Mouse (Mus musculus): Measurements from ENCODE around the gene Cpeb2. TPM values are rescaled to one million over a fixed set of nuclear protein-coding genes. Genes with fewer than 3 reads are reported as not detected.

Gene Cpeb2
- polyA plus RNA-seq, 1 experiment from 2014 or later: 6.1 TPM

DNA sequence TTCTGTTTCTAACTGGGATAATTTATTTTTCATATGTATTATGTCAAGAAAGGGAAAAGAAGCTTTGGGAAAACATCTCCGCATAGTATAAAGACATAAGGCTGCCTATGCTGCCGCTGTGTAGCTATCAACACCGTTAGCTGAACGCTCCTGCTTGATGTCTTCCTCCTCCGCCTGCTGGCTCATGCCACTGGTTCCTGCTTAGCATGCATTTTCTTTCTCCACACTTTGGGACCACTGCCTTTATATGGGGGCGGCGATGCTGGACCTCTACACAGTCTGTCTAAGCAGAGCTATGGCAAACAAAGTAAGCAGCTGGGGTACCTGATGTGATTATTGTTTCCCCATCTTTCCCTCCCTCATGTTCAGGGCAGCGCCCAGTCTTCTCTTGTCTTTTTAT is 13.3 kb downstream of the Cpeb2 start:
- no peaks in the 10 kb centered on the region for H3K9me3 ChIP-seq
- 90% methylated on average over 8 of the region's 8 CpGs for WGBS
- no peak overlapping the region for H3K9ac ChIP-seq
- no peaks in the 10 kb centered on the region for H3K27me3 ChIP-seq
- no peak overlapping the region for H3K27ac ChIP-seq
- ATAC-seq (ENCODE audit: low FRiP score): no peak
- H3K4me3 ChIP-seq (replicated peaks): no peak overlapping the region
- 0 out of 2 replicates have a peak, but pooled peaks cover 3% of the 10 kb centered on the region for H3K36me3 ChIP-seq (replicated peaks)
- no peaks in the 10 kb centered on the region for H3K4me1 ChIP-seq
- no peak overlapping the region for H3K4me2 ChIP-seq

DNA sequence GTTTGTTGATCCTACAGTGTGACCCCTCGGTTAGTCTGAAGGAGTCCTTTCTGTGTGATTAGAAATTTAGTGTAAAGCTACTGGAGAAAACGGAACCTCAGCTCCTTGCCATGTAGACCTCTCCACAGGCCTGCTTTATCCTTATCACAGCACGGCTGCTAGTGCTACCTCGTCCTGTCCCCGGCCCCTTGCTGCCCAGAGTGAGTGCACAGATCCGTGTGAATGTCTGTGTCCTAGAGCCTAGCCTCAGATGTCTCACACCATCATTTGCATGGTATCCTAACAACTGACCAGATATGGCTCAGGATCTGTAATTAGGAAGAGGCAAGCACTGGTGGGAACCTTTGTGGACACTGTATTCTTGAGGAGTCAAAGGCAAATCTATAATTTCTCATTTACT is 14.0 kb downstream of the Cpeb2 start:
- H3K4me3 ChIP-seq (replicated peaks): no peak overlapping the region
- 0 out of 2 replicates have a peak, but pooled peaks cover 3% of the 10 kb centered on the region for H3K36me3 ChIP-seq (replicated peaks)
- 82% methylated on average over 6 of the region's 6 CpGs for WGBS
- ATAC-seq (ENCODE audit: low FRiP score): no peak
- H3K4me2 ChIP-seq: no peak overlapping the region
- H3K9me3 ChIP-seq: no peaks in the 10 kb centered on the region
- no peak overlapping the region for H3K9ac ChIP-seq
- no peaks in the 10 kb centered on the region for H3K4me1 ChIP-seq
- H3K27ac ChIP-seq: no peak overlapping the region
- H3K27me3 ChIP-seq: no peaks in the 10 kb centered on the region

DNA sequence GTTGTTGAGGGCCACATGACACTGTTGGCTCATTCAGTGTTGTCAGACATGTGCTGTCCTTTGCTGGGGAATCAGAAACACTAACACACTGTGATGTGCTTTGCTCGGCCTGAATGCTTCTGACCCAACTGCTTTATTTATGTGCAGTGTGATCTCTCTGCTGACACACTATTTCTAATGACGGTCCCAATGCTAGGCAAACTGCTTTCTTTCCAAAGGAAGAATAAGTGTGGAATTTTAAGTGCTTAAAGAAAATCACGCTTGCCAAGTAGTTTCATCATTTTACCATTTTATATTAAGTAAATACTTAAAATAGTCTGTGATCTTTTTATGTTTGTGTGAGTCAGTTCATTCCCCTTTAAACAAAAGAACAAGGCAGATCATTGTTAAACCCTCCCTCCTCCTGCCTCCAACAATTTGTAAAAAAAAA is 15.0 kb downstream of the Cpeb2 start:
- Histone ChIP-seq H3K4me1 (no peaks in the 10 kb centered on the region), H3K27ac (no peak overlapping the region), H3K9me3 (no peaks in the 10 kb centered on the region), H3K36me3 (replicated peaks) (0 out of 2 replicates have a peak, but pooled peaks cover 3% of the 10 kb centered on the region), H3K4me3 (replicated peaks) (no peak overlapping the region), H3K4me2 (no peak overlapping the region), H3K9ac (no peak overlapping the region), H3K27me3 (no peaks in the 10 kb centered on the region)
- ATAC-seq (ENCODE audit: low FRiP score): no peak
- WGBS: 43% methylated on average over 3 of the region's 3 CpGs

DNA sequence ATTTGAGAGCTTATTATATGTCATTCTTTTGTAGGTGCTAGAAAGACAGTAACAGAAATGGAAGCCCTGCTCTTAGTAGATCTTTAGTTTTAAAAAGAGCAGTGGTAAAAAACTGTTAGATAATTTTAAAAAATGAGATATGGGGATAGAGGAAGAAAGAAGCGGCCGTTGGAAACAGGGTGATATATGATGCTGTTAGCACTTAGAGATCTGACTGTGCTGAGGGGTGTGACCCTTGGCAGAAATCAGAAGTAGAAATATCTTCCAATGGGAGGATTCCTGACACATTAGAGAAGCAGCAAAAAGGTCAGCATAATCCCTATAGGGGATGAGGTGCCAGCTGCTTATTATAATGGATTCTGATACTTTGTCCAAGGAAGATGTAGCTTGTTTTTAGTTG is 24.5 kb downstream of the Cpeb2 start:
- Histone ChIP-seq H3K36me3 (replicated peaks) (no peaks in the 10 kb centered on the region), H3K27ac (no peak overlapping the region), H3K9me3 (no peaks in the 10 kb centered on the region), H3K4me2 (no peak overlapping the region), H3K9ac (no peak overlapping the region), H3K4me3 (replicated peaks) (no peak overlapping the region), H3K27me3 (no peaks in the 10 kb centered on the region), H3K4me1 (no peaks in the 10 kb centered on the region)
- WGBS: 90% methylated on average over 2 of the region's 2 CpGs
- no peak for ATAC-seq (ENCODE audit: low FRiP score)

DNA sequence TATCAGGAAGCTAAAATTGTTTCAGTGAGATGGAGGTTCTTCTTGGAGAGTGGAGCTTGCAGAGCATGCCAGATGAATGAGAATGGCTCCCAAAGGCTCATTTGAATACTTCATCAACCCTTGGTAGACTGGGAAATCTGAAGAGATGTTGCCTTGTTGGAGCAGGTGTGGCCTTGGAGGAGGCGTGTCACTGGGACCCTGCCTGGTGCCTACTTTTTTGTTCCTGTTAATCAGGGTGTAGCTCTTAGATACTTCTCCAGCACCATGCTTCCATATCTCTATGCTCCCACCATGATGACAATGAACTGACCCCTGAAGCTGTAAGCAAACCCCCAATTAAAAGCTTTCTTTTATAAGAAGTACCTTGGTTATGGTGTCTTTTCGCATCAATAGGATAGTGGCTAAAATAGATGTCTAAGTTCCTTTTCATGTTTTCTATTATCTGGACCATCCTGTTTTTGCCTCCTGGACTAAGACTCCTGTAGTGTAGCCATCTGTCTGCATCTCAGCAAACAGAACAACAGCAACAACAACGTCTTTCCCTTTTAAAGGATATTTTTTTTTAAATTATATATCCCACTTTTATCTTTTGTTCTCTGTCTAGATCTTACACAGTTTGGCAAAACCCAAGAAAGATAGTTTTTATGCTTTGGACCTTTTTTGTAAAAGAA is 25.6 kb downstream of the Cpeb2 start:
- no peaks in the 10 kb centered on the region for H3K4me1 ChIP-seq
- no peak overlapping the region for H3K27ac ChIP-seq
- no peak overlapping the region for H3K4me2 ChIP-seq
- H3K9me3 ChIP-seq: no peaks in the 10 kb centered on the region
- H3K4me3 ChIP-seq (replicated peaks): no peak overlapping the region
- H3K36me3 ChIP-seq (replicated peaks): no peaks in the 10 kb centered on the region
- no peak for ATAC-seq (ENCODE audit: low FRiP score)
- WGBS: 93% methylated on average over 3 of the region's 3 CpGs
- no peak overlapping the region for H3K9ac ChIP-seq
- no peaks in the 10 kb centered on the region for H3K27me3 ChIP-seq

DNA sequence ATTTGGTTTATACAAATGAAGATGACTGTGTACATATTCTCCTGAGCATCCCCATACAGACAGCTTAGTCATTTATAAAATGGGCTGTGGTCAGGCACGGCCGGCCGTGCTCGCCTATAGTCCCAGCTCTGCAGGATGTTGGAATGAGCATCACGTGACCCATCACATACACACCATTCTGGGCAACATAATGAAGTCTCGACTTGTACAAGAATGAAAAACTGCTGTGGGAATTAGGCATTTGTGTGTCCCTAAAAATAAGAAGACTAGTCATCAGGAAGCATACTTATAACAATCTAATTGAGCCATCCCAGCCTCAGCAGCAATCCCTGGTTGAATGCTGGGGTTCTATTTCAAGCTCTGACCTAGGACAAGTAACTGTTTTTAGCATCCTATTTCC is 28.8 kb downstream of the Cpeb2 start:
- no peaks in the 10 kb centered on the region for H3K36me3 ChIP-seq (replicated peaks)
- H3K4me2 ChIP-seq: no peak overlapping the region
- no peaks in the 10 kb centered on the region for H3K4me1 ChIP-seq
- no peak for ATAC-seq (ENCODE audit: low FRiP score)
- H3K27me3 ChIP-seq: no peaks in the 10 kb centered on the region
- no peak overlapping the region for H3K4me3 ChIP-seq (replicated peaks)
- H3K9me3 ChIP-seq: no peaks in the 10 kb centered on the region
- H3K27ac ChIP-seq: no peak overlapping the region
- WGBS: 71% methylated on average over 6 of the region's 6 CpGs
- no peak overlapping the region for H3K9ac ChIP-seq

DNA sequence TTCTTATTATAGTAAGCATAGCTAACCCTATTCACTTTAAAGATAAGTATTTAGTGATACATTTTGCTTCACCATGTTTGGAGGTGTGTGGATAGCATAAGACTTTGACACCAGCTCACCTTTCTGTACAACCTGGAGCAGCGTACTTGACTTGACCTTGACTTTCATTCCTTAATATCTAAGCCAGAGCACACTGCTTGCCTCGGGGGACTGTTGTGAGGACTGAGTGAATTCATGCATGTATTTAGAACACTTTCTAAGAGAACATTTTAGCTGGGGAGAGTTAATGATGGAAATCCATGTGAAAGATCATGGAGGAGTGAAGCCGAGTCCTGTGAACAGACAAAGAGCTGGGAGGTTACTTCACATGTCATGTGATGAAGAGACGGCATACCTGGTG is 31.0 kb downstream of the Cpeb2 start:
- H3K4me3 ChIP-seq (replicated peaks): no peak overlapping the region
- no peak for ATAC-seq (ENCODE audit: low FRiP score)
- WGBS: 88% methylated on average over 4 of the region's 4 CpGs

DNA sequence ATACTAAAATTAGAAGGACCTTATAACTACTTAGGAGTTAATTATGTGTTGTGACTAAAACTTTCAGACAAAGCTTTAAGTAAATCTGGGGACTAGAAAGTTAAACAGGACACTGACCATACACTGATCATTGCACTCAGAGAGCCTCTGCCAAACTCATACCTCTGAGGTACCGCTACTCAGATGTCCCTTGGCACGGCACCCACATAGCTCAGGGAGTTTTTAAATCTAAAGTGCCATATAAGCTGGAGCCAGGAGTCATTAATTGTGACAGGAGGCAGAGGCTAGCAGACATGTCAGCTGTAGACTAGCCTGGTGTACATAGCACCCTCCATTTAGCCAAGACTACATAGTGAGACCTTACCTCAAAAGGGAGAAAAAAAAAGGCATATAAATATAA is 31.7 kb downstream of the Cpeb2 start:
- Histone ChIP-seq H3K9ac (no peak overlapping the region), H3K9me3 (no peaks in the 10 kb centered on the region), H3K36me3 (replicated peaks) (no peaks in the 10 kb centered on the region), H3K4me1 (no peaks in the 10 kb centered on the region), H3K4me3 (replicated peaks) (no peak overlapping the region), H3K27ac (no peak overlapping the region), H3K27me3 (no peaks in the 10 kb centered on the region), H3K4me2 (no peak overlapping the region)
- WGBS: 97% methylated on average over 2 of the region's 2 CpGs
- no peak for ATAC-seq (ENCODE audit: low FRiP score)

More for the DNA sequence above, 31.0 kb downstream of the Cpeb2 start:
- no peaks in the 10 kb centered on the region for H3K36me3 ChIP-seq (replicated peaks)
- no peaks in the 10 kb centered on the region for H3K4me1 ChIP-seq
- no peaks in the 10 kb centered on the region for H3K27me3 ChIP-seq
- no peaks in the 10 kb centered on the region for H3K9me3 ChIP-seq
- no peak overlapping the region for H3K27ac ChIP-seq
- no peak overlapping the region for H3K9ac ChIP-seq
- no peak overlapping the region for H3K4me2 ChIP-seq

DNA sequence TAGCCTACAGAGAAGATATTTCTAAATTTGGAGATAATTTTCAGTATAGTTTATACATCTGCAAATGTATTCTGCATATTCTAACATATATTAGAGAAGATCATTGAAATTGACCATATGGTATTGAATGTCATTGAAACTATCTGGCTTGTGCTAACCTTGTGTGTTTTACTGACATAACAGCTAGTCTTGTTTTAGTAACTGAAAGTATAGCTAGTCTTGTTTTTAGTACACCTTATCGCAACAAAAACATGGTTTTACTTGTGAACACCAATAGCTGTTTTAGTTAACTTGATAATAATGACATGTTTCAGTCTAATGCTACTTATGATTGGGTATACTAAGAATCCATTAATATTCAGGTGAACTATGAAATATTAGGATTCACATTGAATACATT is 45.0 kb downstream of the Cpeb2 start:
- no peak overlapping the region for H3K9ac ChIP-seq
- H3K36me3 ChIP-seq (replicated peaks): no peaks in the 10 kb centered on the region
- no peak overlapping the region for H3K4me2 ChIP-seq
- no peaks in the 10 kb centered on the region for H3K4me1 ChIP-seq
- no peak for ATAC-seq (ENCODE audit: low FRiP score)
- no peaks in the 10 kb centered on the region for H3K9me3 ChIP-seq
- no peaks in the 10 kb centered on the region for H3K27me3 ChIP-seq
- WGBS: 98% methylated on average over 1 of the region's 1 CpGs
- no peak overlapping the region for H3K27ac ChIP-seq
- H3K4me3 ChIP-seq (replicated peaks): no peak overlapping the region

DNA sequence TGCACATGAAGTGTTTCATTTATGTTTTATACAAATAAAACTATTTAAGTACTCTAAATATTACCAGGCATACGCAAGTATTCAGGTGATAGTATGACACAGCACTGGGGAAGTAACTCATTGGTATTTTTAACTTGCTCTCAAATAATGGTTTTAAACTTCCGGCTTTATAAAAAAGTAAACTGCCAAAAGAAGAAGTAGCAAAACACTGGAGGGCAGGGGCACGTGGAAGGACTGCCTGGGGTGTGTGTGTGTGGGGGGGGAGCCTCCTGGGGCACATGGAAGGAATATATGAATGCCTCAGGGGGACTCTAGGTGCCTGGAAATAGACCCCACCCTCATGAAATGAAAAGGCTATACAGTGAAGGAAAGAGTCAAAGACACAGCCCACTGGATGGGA is 46.8 kb downstream of the Cpeb2 start:
- WGBS: 84% methylated on average over 3 of the region's 3 CpGs
- no peak overlapping the region for H3K9ac ChIP-seq
- no peaks in the 10 kb centered on the region for H3K4me1 ChIP-seq

DNA sequence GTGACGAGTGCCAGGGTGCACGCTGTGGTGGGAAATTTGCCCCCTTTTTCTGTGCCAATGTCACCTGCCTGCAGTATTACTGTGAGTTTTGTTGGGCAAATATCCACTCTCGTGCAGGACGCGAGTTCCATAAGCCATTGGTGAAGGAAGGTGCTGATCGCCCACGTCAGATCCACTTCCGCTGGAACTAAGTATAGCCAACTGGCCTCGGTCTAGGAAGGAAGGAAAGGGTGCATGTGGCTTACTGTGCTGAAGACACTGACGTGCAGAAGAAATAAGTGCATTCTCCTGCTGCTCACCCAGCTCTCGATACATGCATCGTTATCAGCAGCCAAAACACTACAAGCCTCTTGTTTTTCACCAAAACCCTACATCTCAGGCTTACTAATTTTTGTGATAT is 52.8 kb downstream of the Cpeb2 start:
- Histone ChIP-seq H3K9ac (no peak overlapping the region), H3K4me3 (replicated peaks) (no peak overlapping the region), H3K36me3 (replicated peaks) (0 out of 2 replicates have a peak, but pooled peaks cover 4% of the 10 kb centered on the region), H3K9me3 (no peaks in the 10 kb centered on the region), H3K27ac (no peak overlapping the region), H3K27me3 (no peaks in the 10 kb centered on the region), H3K4me1 (no peaks in the 10 kb centered on the region), H3K4me2 (no peak overlapping the region)
- 92% methylated on average over 12 of the region's 12 CpGs for whole genome bisulfite sequencing
- no peak for ATAC-seq (ENCODE audit: low FRiP score)

More for the DNA sequence above, 46.8 kb downstream of the Cpeb2 start:
- Histone ChIP-seq H3K4me2 (no peak overlapping the region), H3K9me3 (no peaks in the 10 kb centered on the region), H3K27me3 (no peaks in the 10 kb centered on the region), H3K4me3 (replicated peaks) (no peak overlapping the region), H3K27ac (no peak overlapping the region), H3K36me3 (replicated peaks) (0 out of 2 replicates have a peak, but pooled peaks cover 4% of the 10 kb centered on the region)
- no peak for ATAC-seq (ENCODE audit: low FRiP score)

DNA sequence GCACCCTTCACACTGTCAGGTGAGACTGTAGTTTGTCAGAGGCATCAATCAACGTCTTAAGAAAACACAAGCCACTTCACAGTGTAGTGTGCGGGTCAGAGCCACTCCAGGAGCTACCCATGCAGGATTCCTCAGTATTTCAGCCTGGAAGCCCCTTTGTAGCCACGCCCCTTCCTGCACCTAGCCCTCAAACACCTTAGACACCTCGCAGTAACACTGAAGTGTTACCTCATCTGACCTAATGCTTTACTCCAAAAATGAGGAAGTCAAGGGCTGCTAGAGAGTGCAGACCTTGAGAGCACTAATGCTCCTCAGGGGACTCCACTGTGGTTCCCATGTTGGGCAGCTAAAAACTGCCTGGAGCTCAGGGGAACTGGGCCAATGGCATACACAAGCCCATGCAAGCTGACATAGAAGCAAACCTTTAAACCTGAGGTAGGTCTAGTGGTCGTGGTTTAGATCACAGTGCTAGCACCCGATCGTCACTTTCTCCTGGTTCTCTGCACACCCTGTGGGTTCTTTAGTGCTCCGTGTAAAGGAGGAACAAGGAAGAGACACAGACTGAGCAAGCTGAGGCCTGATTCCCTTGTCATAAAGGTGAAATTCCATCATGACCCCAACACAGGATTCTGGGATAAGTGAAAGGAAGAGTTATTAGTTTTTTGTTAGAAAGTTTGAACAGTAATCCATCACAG is 56.9 kb downstream of the Cpeb2 start:
- Histone ChIP-seq H3K27me3 (no peaks in the 10 kb centered on the region), H3K4me2 (no peak overlapping the region), H3K36me3 (replicated peaks) (no peaks in the 10 kb centered on the region), H3K4me1 (no peaks in the 10 kb centered on the region), H3K9me3 (no peaks in the 10 kb centered on the region), H3K9ac (no peak overlapping the region), H3K27ac (no peak overlapping the region), H3K4me3 (replicated peaks) (no peak overlapping the region)
- ATAC-seq (ENCODE audit: low FRiP score): peak; percentile 41
- 92% methylated on average over 8 of the region's 8 CpGs for WGBS

DNA sequence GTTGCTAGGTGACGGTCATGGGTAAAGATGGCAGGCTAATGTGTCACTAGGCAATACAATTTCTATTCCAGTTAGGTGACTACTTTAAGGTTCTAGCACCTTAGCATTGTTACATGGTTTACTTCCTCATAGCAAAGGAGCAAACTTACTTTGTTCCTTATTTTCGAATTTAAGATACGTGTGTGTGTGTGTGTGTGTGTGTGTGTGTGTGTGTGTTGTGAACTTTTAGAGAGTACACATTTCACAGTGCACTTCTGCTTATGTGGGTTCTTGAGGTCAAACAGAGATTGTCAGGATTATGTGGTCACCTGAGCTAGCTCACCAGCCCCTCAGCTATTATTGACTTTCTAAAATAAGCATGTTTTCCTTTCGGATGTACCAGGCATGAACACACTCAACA is 60.2 kb downstream of the Cpeb2 start:
- H3K9me3 ChIP-seq: no peaks in the 10 kb centered on the region
- no peak for ATAC-seq (ENCODE audit: low FRiP score)
- no peak overlapping the region for H3K9ac ChIP-seq
- H3K4me3 ChIP-seq (replicated peaks): no peak overlapping the region
- no peak overlapping the region for H3K27ac ChIP-seq
- 92% methylated on average over 4 of the region's 4 CpGs for WGBS
- H3K4me1 ChIP-seq: no peaks in the 10 kb centered on the region
- H3K36me3 ChIP-seq (replicated peaks): no peaks in the 10 kb centered on the region
- H3K27me3 ChIP-seq: no peaks in the 10 kb centered on the region
- H3K4me2 ChIP-seq: no peak overlapping the region

Data from forebrain, embryonic 12.5 days (tissue).